Mouse (Mus musculus): ENCODE measurements at regions not wholly inside any gene's neighbourhood (a gene's known extent, or its start where the extent isn't known, plus 50 kb on each side); places are given as distances from the start of the nearest gene placed in this dataset.

- TF ChIP-seq CTCF (conservative IDR thresholded peaks at IDR 0.05 in 1 of 2, IDR thresholded peaks at IDR 0.05 in 1 of 2; ENCODE audit: low read depth in 2 of 2, low read length in 2 of 2) (no peak), RCOR1 (conservative IDR thresholded peaks at IDR 0.05; ENCODE audit: low read depth, low read length) (no peak), NRF1 (IDR thresholded peaks at IDR 0.05; ENCODE audit: low read depth, low read length) (no peak), ETS1 (conservative IDR thresholded peaks at IDR 0.05; ENCODE audit: low read depth, low read length) (no peak), POLR2A (IDR thresholded peaks at IDR 0.05; ENCODE audit: low read depth, low read length) (no peak), E2F4 (IDR thresholded peaks at IDR 0.05; ENCODE audit: insufficient replicate concordance, low read depth, low read length) (no peak), EP300 (IDR thresholded peaks at IDR 0.05; ENCODE audit: low read length) (no peak), TBP (conservative IDR thresholded peaks at IDR 0.05; ENCODE audit: low read depth, low read length) (no peak), RAD21 (IDR thresholded peaks at IDR 0.05; ENCODE audit: low read depth, low read length) (no peak), TCF12 (IDR thresholded peaks at IDR 0.05; ENCODE audit: low read depth, low read length) (no peak), CHD2 (IDR thresholded peaks at IDR 0.05; ENCODE audit: low read length) (no peak), ZKSCAN1 (IDR thresholded peaks at IDR 0.05; ENCODE audit: borderline replicate concordance, low read depth, low read length) (no peak)
Measured at GRCm38 (mm10) chr10:96493706-96494105, 123.1 kb upstream of the Btg1 start.

Data from CH12.LX (cell line).